In the genomic region with DNA sequence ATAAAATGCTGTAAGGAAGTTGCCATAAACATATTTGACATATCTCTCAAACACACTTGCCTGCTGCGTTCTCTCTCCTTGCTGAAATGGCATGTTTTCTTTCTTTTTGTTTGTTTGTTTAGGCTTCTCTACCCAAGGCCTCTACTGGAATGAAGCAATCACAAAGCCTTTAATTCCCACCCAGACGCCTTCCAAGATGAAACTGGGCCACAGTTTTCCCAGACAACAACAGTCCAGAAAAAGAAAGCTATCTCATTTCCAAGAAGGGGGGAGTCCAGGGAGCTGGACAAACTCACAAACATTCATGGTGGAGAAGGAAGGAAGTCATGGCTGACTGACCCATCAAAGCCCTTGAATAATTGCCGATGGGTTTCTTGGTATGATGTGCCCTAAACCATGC, we compare ENCODE assay signal across 10 mouse cellular contexts.
DNase-seq lines count a peak whose midpoint lies in the region; ATAC-seq lines count a peak whose summit lies in the region.
"Had no signal": no experiment of that assay in that cellular context is flagged by ENCODE, and none has a peak within 500 bp of the region (broad histone marks: within the 10 kb centered on the region; RNA-seq: fewer than 3 reads in every experiment).

No protein-coding gene starts in this region.

- H3K27ac ChIP-seq in heart, embryonic 14.5 days (replicated peaks in 1 of 2; ENCODE audit: control insufficient read depth in 1 of 2, insufficient read depth in 1 of 2, low read depth in 2 of 2, low read length in 2 of 2), result peak overlapping the region; percentile 73 to 90
- H3K27ac ChIP-seq in kidney, embryonic 14.5 days (ENCODE audit: low read depth, low read length), result peak overlapping the region; percentile 90
- H3K27ac ChIP-seq in hindbrain, embryonic 12.5 days, result no peak overlapping the region

- DNase-seq in heart, adult 18-20 months, result peak; percentile 64 to 83
- DNase-seq in lung, postnatal 25 days (ENCODE audit: low spot score), result peak; percentile 40
- DNase-seq in left cerebral cortex, adult 8-10 months (ENCODE audit: low spot score in 2 of 2), result no peak
- DNase-seq in neural tube, embryonic 10.5 days (ENCODE audit: extremely low spot score, low spot score), result no peak
- DNase-seq: midbrain, embryonic 14.5 days; thymus, postnatal 36 days had no signal

- no peak overlapping the region for H3K9ac ChIP-seq in heart, embryonic 14.5 days (ENCODE audit: low read length)
- no peak overlapping the region for H3K9ac ChIP-seq in kidney, embryonic 14.5 days (ENCODE audit: low read depth, low read length)
- no peak overlapping the region for H3K9ac ChIP-seq in hindbrain, embryonic 12.5 days
- H3K9ac ChIP-seq: hindbrain, embryonic 15.5 days had no signal

- H3K4me3 ChIP-seq in heart, embryonic 14.5 days (ENCODE audit: control insufficient read depth in 1 of 2, insufficient read depth in 1 of 2, low read depth in 1 of 2, low read length in 2 of 2), result no peak overlapping the region
- H3K4me3 ChIP-seq in kidney, embryonic 14.5 days (ENCODE audit: low read length), result no peak overlapping the region
- no peak overlapping the region for H3K4me3 ChIP-seq in hindbrain, embryonic 12.5 days
- H3K4me3 ChIP-seq: hindbrain, embryonic 15.5 days had no signal

- peaks cover 15 to 17% of the 10 kb centered on the region in 2 experiments; a peak in 3 of 4 replicates for H3K4me1 ChIP-seq in heart, embryonic 14.5 days (ENCODE audit: control insufficient read depth in 2 of 2, insufficient read depth in 2 of 2, low read length in 2 of 2)
- H3K4me1 ChIP-seq in kidney, embryonic 14.5 days (ENCODE audit: control insufficient read depth, insufficient read depth, low read length), result peaks cover 27% of the 10 kb centered on the region
- H3K4me1 ChIP-seq in hindbrain, embryonic 12.5 days, result peaks cover 35% of the 10 kb centered on the region

- no peaks in the 10 kb centered on the region for H3K9me3 ChIP-seq in heart, embryonic 14.5 days (ENCODE audit: control insufficient read depth, low read length)
- no peaks in the 10 kb centered on the region for H3K9me3 ChIP-seq in kidney, embryonic 14.5 days (ENCODE audit: control insufficient read depth, low read length)
- H3K9me3 ChIP-seq in hindbrain, embryonic 12.5 days (replicated peaks), result no peaks in the 10 kb centered on the region
- H3K9me3 ChIP-seq: hindbrain, embryonic 15.5 days had no signal

- ATAC-seq in heart, embryonic 14.5 days (ENCODE audit: insufficient number of reproducible peaks, insufficient read depth, low FRiP score, low read depth), result no peak
- ATAC-seq in kidney, embryonic 14.5 days (ENCODE audit: low FRiP score, low TSS enrichment), result no peak
- no peak for ATAC-seq in hindbrain, embryonic 12.5 days (ENCODE audit: low FRiP score)

- WGBS in heart, embryonic 14.5 days, result 56% methylated on average over 3 of the region's 3 CpGs
- WGBS in kidney, embryonic 14.5 days, result 22% methylated on average over 3 of the region's 3 CpGs
- WGBS in hindbrain, embryonic 12.5 days, result 62% methylated on average over 3 of the region's 3 CpGs

- no peaks in the 10 kb centered on the region for H3K27me3 ChIP-seq in heart, embryonic 14.5 days (ENCODE audit: control insufficient read depth, insufficient read depth, low read length)
- no peaks in the 10 kb centered on the region for H3K27me3 ChIP-seq in kidney, embryonic 14.5 days (ENCODE audit: control insufficient read depth, insufficient read depth, low read length)
- 0 out of 2 replicates have a peak, but pooled peaks cover under 1% of the 10 kb centered on the region for H3K27me3 ChIP-seq in hindbrain, embryonic 12.5 days
- H3K27me3 ChIP-seq: hindbrain, embryonic 15.5 days had no signal

- H3K4me2 ChIP-seq in heart, embryonic 14.5 days (ENCODE audit: low read length), result no peak overlapping the region
- H3K4me2 ChIP-seq in kidney, embryonic 14.5 days (replicated peaks; ENCODE audit: low read depth, low read length), result no peak overlapping the region
- no peak overlapping the region for H3K4me2 ChIP-seq in hindbrain, embryonic 12.5 days (replicated peaks)

- no peaks in the 10 kb centered on the region for H3K36me3 ChIP-seq in heart, embryonic 14.5 days (ENCODE audit: control insufficient read depth, insufficient read depth, low read length)
- no peaks in the 10 kb centered on the region for H3K36me3 ChIP-seq in kidney, embryonic 14.5 days (ENCODE audit: control insufficient read depth, insufficient read depth, low read length)
- no peaks in the 10 kb centered on the region for H3K36me3 ChIP-seq in hindbrain, embryonic 12.5 days
- H3K36me3 ChIP-seq: hindbrain, embryonic 15.5 days had no signal

Comparison
In these comparisons a context has a peak if more than half of its experiments do, and no peak if none do; other contexts are left out.
1. DNase-seq: peak in heart, adult 18-20 months (2 of 2) and lung, postnatal 25 days (single experiment); none in left cerebral cortex, adult 8-10 months (0 of 2) and neural tube, embryonic 10.5 days (single experiment).